Mouse (Mus musculus): ENCODE results near the gene Trmt1. TPM values are rescaled to one million over a fixed set of nuclear protein-coding genes. Genes with fewer than 3 reads are reported as not detected.

The Trmt1 gene
- total and polyA plus RNA-seq, 3 experiments: 77.0 to 160 (median 157) TPM

DNA sequence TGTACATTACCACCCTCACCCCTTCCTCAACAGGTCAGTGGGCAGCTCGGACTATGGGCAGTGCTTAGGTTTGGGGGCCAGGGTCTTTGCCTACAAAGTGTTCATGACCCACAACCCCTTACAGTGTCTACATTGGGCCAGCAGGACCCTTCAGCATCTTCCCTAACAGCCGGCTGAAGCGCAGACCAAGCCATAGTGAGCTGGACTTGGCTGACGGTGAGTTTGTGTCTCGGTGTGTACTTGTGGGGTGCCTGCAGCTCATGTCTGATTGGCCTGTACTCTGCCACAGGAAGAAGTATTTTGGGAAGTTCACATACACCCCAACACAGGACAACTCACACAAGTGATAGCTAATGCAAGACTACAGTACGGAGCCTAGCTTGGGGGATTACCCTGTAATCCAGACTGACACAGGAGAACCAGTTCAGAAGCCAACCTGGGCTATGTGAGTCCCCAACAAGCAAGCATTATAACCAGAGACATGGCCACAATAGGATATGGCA lies 16.9 kb downstream of the Trmt1 start:
- in situ Hi-C loops (cut with MboI; ENCODE audit: low pct_ligation_motif_present, low pct_unique_long_range_greater_than_20kb, low sequenced_read_pairs) (no loop called here), dilution Hi-C loops (cut with MboI; ENCODE audit: extremely low pct_ligation_motif_present, extremely low pct_unique_long_range_greater_than_20kb, low sequenced_read_pairs) (no loop called here)
- H3K4me3 ChIP-seq (replicated peaks in 1 of 3; ENCODE audit: low read depth in 2 of 3, low read length in 2 of 3, poor library complexity in 1 of 3): peak overlapping the region; percentile 53 to 79 (median 79)
- peaks cover 25 to 50% of the 10 kb centered on the region in 2 experiments for H3K36me3 ChIP-seq (replicated peaks in 1 of 2; ENCODE audit: control insufficient read depth in 1 of 2, insufficient read depth in 1 of 2, low read length in 1 of 2)
- no peak for DNase-seq (ENCODE audit: extremely low read depth)
- H3K79me2 ChIP-seq (replicated peaks; ENCODE audit: control insufficient read depth, extremely low read depth, insufficient read depth, poor library complexity, severe bottlenecking): peaks cover 18% of the 10 kb centered on the region
- peak overlapping the region; percentile 81; the same call in 1 of the 2 replicates for H3K9ac ChIP-seq (ENCODE audit: insufficient read depth, low read depth)
- H3K27ac ChIP-seq (ENCODE audit: insufficient read depth, low read depth): peak overlapping the region; percentile 99
- H3K4me2 ChIP-seq (ENCODE audit: insufficient read depth, low read depth, poor library complexity, severe bottlenecking): peak overlapping the region; percentile 57
- peaks cover 14 to 75% of the 10 kb centered on the region in 2 experiments for H3K4me1 ChIP-seq (ENCODE audit: control insufficient read depth in 1 of 2, insufficient read depth in 2 of 2)
- TF ChIP-seq UBTF (IDR thresholded peaks at IDR 0.05; ENCODE audit: low read depth, low read length): no peak
- no peak for TF ChIP-seq RAD21 (IDR thresholded peaks at IDR 0.05; ENCODE audit: low read depth, low read length)
- TF ChIP-seq MXI1 (IDR thresholded peaks at IDR 0.05; ENCODE audit: low read depth, low read length): no peak
- no peak for TF ChIP-seq SMC3 (IDR thresholded peaks at IDR 0.05; ENCODE audit: low read depth, low read length)
- TF ChIP-seq ZMIZ1 (IDR thresholded peaks at IDR 0.05; ENCODE audit: low read depth, low read length): no peak
- no peak for TF ChIP-seq JUND (conservative IDR thresholded peaks at IDR 0.05; ENCODE audit: low read depth, low read length)
- TF ChIP-seq ZNF384 (IDR thresholded peaks at IDR 0.05; ENCODE audit: low read depth, low read length): no peak
- no peak for TF ChIP-seq CHD2 (IDR thresholded peaks at IDR 0.05; ENCODE audit: low read length)
- TF ChIP-seq BHLHE40 (IDR thresholded peaks at IDR 0.05; ENCODE audit: low read depth, low read length): no peak
- TF ChIP-seq ELF1 (IDR thresholded peaks at IDR 0.05; ENCODE audit: low read depth, low read length): no peak
- TF ChIP-seq ZC3H11A (IDR thresholded peaks at IDR 0.05; ENCODE audit: low read depth, low read length): no peak
- no peak for TF ChIP-seq PAX5 (IDR thresholded peaks at IDR 0.05; ENCODE audit: low read length)
- TF ChIP-seq EP300 (IDR thresholded peaks at IDR 0.05; ENCODE audit: low read length): no peak
- TF ChIP-seq IRF4 (IDR thresholded peaks at IDR 0.05; ENCODE audit: low read depth, low read length): no peak
- TF ChIP-seq KAT2A (IDR thresholded peaks at IDR 0.05; ENCODE audit: insufficient replicate concordance, low read length): no peak
- no peak for TF ChIP-seq MAX (IDR thresholded peaks at IDR 0.05; ENCODE audit: low read length)
- H3K9me3 ChIP-seq (replicated peaks; ENCODE audit: low read length): peaks cover 2% of the 10 kb centered on the region
- H3K27me3 ChIP-seq (replicated peaks): no peaks in the 10 kb centered on the region

DNA sequence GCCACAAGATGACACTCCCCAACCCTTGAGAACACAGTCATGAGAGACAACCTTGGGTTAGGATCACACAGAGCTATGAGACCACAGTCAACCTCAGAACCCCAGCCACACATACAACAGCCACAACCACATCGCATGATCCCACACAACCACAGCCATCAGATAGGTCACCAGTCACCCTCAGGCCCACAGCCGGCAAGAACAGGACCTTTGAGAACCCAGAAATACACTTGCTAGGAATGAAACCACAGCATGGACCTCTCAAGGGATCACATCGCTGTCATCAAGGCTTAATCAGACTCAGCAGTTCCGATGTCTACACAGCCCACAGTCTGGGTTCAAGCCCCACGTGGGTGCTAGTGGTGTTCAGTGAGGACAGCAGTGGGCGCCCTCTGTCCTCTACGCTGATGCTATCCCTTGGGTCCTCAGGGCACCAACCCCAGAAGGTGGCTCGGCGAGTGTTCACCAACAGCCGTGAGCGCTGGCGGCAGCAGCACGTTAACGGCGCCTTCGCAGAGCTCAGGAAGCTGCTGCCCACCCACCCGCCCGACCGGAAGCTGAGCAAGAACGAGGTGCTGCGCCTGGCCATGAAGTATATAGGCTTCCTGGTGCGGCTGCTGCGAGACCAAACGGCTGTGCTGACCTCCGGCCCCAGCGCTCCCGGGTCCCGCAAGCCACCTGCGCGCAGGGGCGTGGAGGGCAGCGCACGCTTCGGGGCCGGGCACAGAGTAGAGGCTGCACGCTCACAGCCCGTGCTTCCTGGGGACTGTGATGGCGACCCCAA lies 17.6 kb downstream of the Trmt1 start:
- Histone ChIP-seq H3K9ac (ENCODE audit: insufficient read depth, low read depth) (peak overlapping the region; percentile 81; the same call in 1 of the 2 replicates), H3K4me1 (ENCODE audit: control insufficient read depth in 1 of 2, insufficient read depth in 2 of 2) (peaks cover 14 to 73% of the 10 kb centered on the region in 2 experiments), H3K27ac (ENCODE audit: insufficient read depth, low read depth) (peak overlapping the region; percentile 99), H3K9me3 (replicated peaks; ENCODE audit: low read length) (peaks cover 2% of the 10 kb centered on the region), H3K27me3 (replicated peaks) (no peaks in the 10 kb centered on the region), H3K4me3 (replicated peaks in 1 of 3; ENCODE audit: low read depth in 2 of 3, low read length in 2 of 3, poor library complexity in 1 of 3) (peak overlapping the region; percentile 53 to 79 (median 79)), H3K4me2 (ENCODE audit: insufficient read depth, low read depth, poor library complexity, severe bottlenecking) (peak overlapping the region; percentile 57), H3K36me3 (replicated peaks in 1 of 2; ENCODE audit: control insufficient read depth in 1 of 2, insufficient read depth in 1 of 2, low read length in 1 of 2) (peaks cover 19 to 43% of the 10 kb centered on the region in 2 experiments), H3K79me2 (replicated peaks; ENCODE audit: control insufficient read depth, extremely low read depth, insufficient read depth, poor library complexity, severe bottlenecking) (peaks cover 18% of the 10 kb centered on the region)
- dilution Hi-C loops (cut with MboI; ENCODE audit: extremely low pct_ligation_motif_present, extremely low pct_unique_long_range_greater_than_20kb, low sequenced_read_pairs): no loop called here
- in situ Hi-C loops (cut with MboI; ENCODE audit: low pct_ligation_motif_present, low pct_unique_long_range_greater_than_20kb, low sequenced_read_pairs): no loop called here
- DNase-seq (ENCODE audit: extremely low read depth): no peak
- TF ChIP-seq MYC (IDR thresholded peaks at IDR 0.05; ENCODE audit: low read depth, low read length) (0 out of 2 replicates have a peak, but pooled peaks have one; percentile 44), BHLHE40 (IDR thresholded peaks at IDR 0.05; ENCODE audit: low read depth, low read length) (peak; percentile 59), ZMIZ1 (IDR thresholded peaks at IDR 0.05; ENCODE audit: low read depth, low read length) (peak; percentile 19; the same call in 1 of the 2 replicates), MXI1 (IDR thresholded peaks at IDR 0.05; ENCODE audit: low read depth, low read length) (peak; percentile 82; the same call in 1 of the 2 replicates), POLR2AphosphoS2 (IDR thresholded peaks at IDR 0.05; ENCODE audit: low read depth, low read length) (peak; percentile 62; the same call in 1 of the 2 replicates), CTCF (conservative IDR thresholded peaks at IDR 0.05 in 1 of 2, IDR thresholded peaks at IDR 0.05 in 1 of 2; ENCODE audit: low read depth in 2 of 2, low read length in 2 of 2) (peak in 1 of 2 experiments; percentile 39; a peak in 1 of 4 replicates), CHD1 (IDR thresholded peaks at IDR 0.05; ENCODE audit: low read depth, low read length) (0 out of 2 replicates have a peak, but pooled peaks have one; percentile 41), SIN3A (IDR thresholded peaks at IDR 0.05; ENCODE audit: low read length) (peak; percentile 48), ELF1 (IDR thresholded peaks at IDR 0.05; ENCODE audit: low read depth, low read length) (0 out of 2 replicates have a peak, but pooled peaks have one; percentile 28), UBTF (IDR thresholded peaks at IDR 0.05; ENCODE audit: low read depth, low read length) (no peak), MEF2A (IDR thresholded peaks at IDR 0.05; ENCODE audit: borderline replicate concordance, low read depth, low read length) (0 out of 2 replicates have a peak, but pooled peaks have one; percentile 4), RAD21 (IDR thresholded peaks at IDR 0.05; ENCODE audit: low read depth, low read length) (no peak), EP300 (IDR thresholded peaks at IDR 0.05; ENCODE audit: low read length) (no peak)
